Mouse (Mus musculus) intestine, postnatal 0 days (tissue): ENCODE data around the gene Prrt1. TPM values are rescaled to one million over a fixed set of nuclear protein-coding genes. Genes with fewer than 3 reads are reported as not detected.

Experiments
- ATAC-seq: fragments of 200-750 bp; cut with Nextera tagmentation; 2 replicates; pipeline ENCODE4 v1.8.0; 2017; ENCODE audit warnings: mild to moderate bottlenecking, moderate TSS enrichment, moderate library complexity
- H3K27ac ChIP-seq: fragments of 300-500 bp; sonication (generic); 2 replicates; pipeline ENCODE4 v1.5.1; 2014; ENCODE audit warnings: mild to moderate bottlenecking, low read depth, low read length, moderate library complexity
- H3K27me3 ChIP-seq: fragments of 300-500 bp; sonication (generic); replicated peaks from 2 replicates; pipeline ENCODE4 v1.6.1; 2014; ENCODE audit warnings: low read length, mixed read lengths; ENCODE audit not compliant: control insufficient read depth, insufficient read depth
- H3K36me3 ChIP-seq: fragments of 300-500 bp; sonication (generic); 2 replicates; pipeline ENCODE4 v1.6.1; 2014; ENCODE audit warnings: mild to moderate bottlenecking, moderate library complexity; ENCODE audit not compliant: control insufficient read depth, insufficient read depth
- H3K4me1 ChIP-seq: fragments of 300-500 bp; sonication (generic); replicated peaks from 2 replicates; pipeline ENCODE4 v1.6.1; 2014; ENCODE audit warnings: antibody characterized with exemption, low read length, mixed read lengths; ENCODE audit not compliant: control insufficient read depth, insufficient read depth
- H3K4me2 ChIP-seq: fragments of 300-500 bp; sonication (generic); replicated peaks from 2 replicates; pipeline ENCODE4 v1.6.1; 2014; ENCODE audit warnings: low read depth, mild to moderate bottlenecking, moderate library complexity
- H3K4me3 ChIP-seq: fragments of 300-500 bp; sonication (generic); 2 replicates; pipeline ENCODE4 v1.5.1; 2014; ENCODE audit warnings: low read depth, low read length
- H3K9ac ChIP-seq: fragments of 300-500 bp; sonication (generic); 2 replicates; pipeline ENCODE4 v1.6.1; 2014; ENCODE audit warnings: mild to moderate bottlenecking, low read depth, low read length
- H3K9me3 ChIP-seq: fragments of 300-500 bp; sonication (generic); 2 replicates; pipeline ENCODE4 v1.6.1; 2016; ENCODE audit warnings: mixed run types; ENCODE audit not compliant: control insufficient read depth
- CTCF ChIP-seq: sonication (generic); IDR thresholded peaks from 2 replicates; pipeline ENCODE4 v1.5.1; 2016; ENCODE audit warnings: low read depth, mild to moderate bottlenecking, control low read depth, antibody characterized with exemption, moderate library complexity
- WGBS: fragments of 180-500 bp; shearing (Covaris S2); extraction: QIAGEN DNeasy Blood & Tissue Kit; methylation state at CpG from one replicate; pipeline ENCODE4 v1.1.7; 2014; 5-methylcytosine and 5-hydroxymethylcytosine counted together
- polyA plus RNA-seq: library from polyadenylated mRNA; unstranded; fragments of >200 nt; fragmentation: Nextera tagmentation; extraction: Ambion mirVana; gene quantifications from 2 replicates; pipeline ENCODE4 v1.2.1, GENCODE M21; 2015

Gene Prrt1
- polyA plus RNA-seq, 1 experiment from 2014 or later = 0.47 TPM

DNA sequence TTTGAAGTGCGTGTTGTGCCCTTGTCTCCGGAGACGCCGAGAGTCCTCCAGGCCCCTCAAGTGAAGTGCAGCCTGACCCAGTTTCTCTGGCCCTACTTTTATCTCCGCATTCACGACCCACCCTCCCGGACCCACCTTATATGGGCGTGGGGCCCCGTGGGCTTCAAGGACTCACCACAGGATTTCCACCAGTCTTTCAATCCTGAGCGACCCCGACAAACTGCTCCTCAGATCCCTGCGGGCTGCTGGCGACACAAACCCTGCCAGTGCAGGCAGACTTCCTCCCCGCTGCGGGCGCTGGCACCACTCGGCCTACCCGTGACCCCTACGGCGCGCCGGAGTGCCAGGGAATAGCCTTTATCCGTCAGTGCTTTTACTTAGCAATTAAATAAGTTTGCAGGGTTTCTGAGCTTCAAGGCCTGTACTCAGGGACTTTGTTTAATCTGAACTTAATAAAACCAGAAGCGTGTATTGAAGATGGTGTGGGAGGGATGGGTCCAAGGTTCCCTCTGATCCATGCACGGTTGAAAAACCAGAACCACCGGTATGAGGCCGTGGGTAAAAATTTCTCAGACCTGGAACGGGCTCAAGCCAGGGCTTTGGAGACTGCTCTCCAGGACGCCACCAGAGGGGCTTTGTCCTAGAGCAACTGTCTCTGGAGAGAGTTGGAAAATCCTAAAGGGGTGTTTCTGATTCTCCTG lies 1.2 kb upstream of the Prrt1 start, which contains the start of gene Ppt2:
TSS of gene Ppt2 (minus strand) at position 568 of the 701 bp plus-strand sequence.
- no peak for TF ChIP-seq CTCF
- H3K4me3 ChIP-seq = peak within 1 kb of the TSS; percentile 66
- H3K27ac ChIP-seq = peak within 1 kb of the TSS; percentile 87
- peaks cover 9% of the 10 kb centered on the region for H3K4me1 ChIP-seq
- H3K36me3 ChIP-seq = 0 out of 2 replicates have a peak, but pooled peaks cover under 1% of the 10 kb centered on the region
- 2% methylated on average over 29 of the region's 29 CpGs for WGBS
- ATAC-seq = no peak
- H3K9ac ChIP-seq = peak within 1 kb of the TSS; percentile 65
- H3K27me3 ChIP-seq = peaks cover 16% of the 10 kb centered on the region
- peak within 1 kb of the TSS; percentile 95 for H3K4me2 ChIP-seq
- H3K9me3 ChIP-seq = no peaks in the 10 kb centered on the region

DNA sequence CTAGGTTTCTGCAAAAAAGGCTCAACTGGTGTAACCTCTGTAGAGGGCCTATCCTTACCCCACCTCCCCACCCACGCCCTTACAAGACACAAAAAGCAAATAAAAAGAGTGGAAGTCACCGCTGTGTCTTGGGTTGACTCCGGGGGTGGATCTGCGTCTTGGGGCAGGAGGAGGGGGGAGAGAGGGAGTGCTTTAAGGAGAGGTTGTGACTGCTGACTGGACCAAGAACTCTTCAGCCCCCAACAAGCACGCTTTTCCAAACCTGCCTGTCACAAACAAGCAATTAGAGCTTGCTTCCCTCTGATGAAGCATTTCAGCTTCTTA lies 727 bp upstream of the Prrt1 start:
- H3K9ac ChIP-seq = 0 out of 2 replicates have a peak overlapping the region, but pooled peaks have one; percentile 65
- peak overlapping the region; percentile 66; the same call in 1 of the 2 replicates for H3K4me3 ChIP-seq
- TF ChIP-seq CTCF = no peak
- H3K27ac ChIP-seq = 0 out of 2 replicates have a peak overlapping the region, but pooled peaks have one; percentile 87
- peaks cover 16% of the 10 kb centered on the region for H3K27me3 ChIP-seq
- no peaks in the 10 kb centered on the region for H3K9me3 ChIP-seq
- no peaks in the 10 kb centered on the region for H3K36me3 ChIP-seq
- H3K4me2 ChIP-seq = peak overlapping the region; percentile 95
- WGBS = 24% methylated on average over 5 of the region's 5 CpGs
- peaks cover 9% of the 10 kb centered on the region for H3K4me1 ChIP-seq
- ATAC-seq = no peak

DNA sequence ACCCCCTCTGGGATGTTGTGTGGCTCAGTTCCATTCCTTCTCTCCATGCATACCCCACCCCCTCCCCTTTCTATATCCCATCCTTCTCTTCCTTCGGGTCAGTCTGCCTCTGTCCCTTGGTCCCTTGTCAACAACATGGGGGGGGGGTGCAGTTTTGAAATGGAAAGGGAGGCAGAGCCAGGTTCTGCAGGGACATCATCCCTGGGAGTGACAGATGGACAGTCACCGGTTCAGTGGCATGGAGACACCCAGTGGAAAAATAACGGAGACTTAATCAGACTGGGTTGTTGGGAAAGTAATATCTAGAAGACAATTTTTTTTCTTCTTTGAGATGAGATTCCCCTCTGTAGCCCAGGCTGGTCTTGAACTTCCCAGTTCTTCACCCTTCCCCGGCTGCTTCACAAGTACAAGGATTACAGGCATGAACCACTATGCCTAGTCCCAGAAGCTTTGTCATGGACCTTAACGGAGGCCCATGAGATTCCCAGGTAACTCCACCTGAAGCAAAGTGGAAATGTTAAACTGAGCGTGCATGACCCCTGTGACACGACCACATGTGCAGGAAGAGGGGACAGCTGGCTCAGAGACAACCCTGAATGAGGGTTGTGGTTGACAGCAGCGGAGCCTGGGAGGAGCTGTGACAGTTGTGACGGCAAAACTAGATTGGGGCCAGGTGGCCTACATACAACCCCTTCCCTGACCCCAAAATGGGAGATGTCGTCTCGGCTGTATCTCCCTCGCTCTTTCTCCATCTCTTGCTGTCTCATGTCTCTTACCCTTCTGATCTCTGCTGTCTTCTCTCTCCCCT lies 667 bp downstream of the Prrt1 start:
- 48% methylated on average over 12 of the region's 12 CpGs for WGBS
- no peak for ATAC-seq
- H3K27me3 ChIP-seq = peaks cover 16% of the 10 kb centered on the region
- H3K36me3 ChIP-seq = no peaks in the 10 kb centered on the region
- H3K27ac ChIP-seq = no peak overlapping the region
- H3K9ac ChIP-seq = no peak overlapping the region
- H3K9me3 ChIP-seq = no peaks in the 10 kb centered on the region
- TF ChIP-seq CTCF = no peak
- H3K4me1 ChIP-seq = peaks cover 9% of the 10 kb centered on the region
- peak overlapping the region; percentile 17 for H3K4me3 ChIP-seq
- peak overlapping the region; percentile 95 for H3K4me2 ChIP-seq

DNA sequence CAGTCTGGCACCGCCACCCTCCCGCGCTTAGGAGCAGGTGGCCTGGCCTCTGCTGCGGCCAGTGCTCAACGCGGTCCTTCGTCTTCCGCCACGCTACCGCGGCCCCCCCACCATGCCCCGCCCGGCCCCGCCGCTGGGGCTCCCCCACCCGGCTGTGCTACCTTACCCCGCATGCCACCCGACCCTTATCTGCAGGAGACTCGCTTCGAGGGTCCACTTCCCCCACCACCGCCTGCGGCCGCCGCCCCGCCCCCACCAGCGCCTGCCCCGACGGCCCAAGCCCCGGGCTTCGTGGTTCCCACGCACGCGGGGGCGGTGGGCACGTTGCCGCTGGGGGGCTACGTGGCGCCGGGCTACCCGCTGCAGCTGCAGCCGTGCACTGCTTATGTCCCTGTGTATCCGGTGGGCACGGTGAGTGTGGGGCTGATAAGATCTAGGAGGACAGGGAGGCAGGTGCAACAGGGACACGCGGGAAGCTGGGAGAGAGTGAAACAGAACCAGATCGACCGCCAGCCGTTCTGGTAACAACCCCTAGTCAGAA lies 1.5 kb downstream of the Prrt1 start:
- peak overlapping the region; percentile 61 for H3K4me2 ChIP-seq
- peaks cover 9% of the 10 kb centered on the region for H3K4me1 ChIP-seq
- H3K4me3 ChIP-seq = peak overlapping the region; percentile 29
- 5% methylated on average over 45 of the region's 48 CpGs for whole genome bisulfite sequencing
- no peak for TF ChIP-seq CTCF
- no peak for ATAC-seq
- no peak overlapping the region for H3K27ac ChIP-seq
- H3K27me3 ChIP-seq = peaks cover 16% of the 10 kb centered on the region
- no peaks in the 10 kb centered on the region for H3K36me3 ChIP-seq
- H3K9me3 ChIP-seq = no peaks in the 10 kb centered on the region
- H3K9ac ChIP-seq = peak overlapping the region; percentile 34; the same call in 1 of the 2 replicates

DNA sequence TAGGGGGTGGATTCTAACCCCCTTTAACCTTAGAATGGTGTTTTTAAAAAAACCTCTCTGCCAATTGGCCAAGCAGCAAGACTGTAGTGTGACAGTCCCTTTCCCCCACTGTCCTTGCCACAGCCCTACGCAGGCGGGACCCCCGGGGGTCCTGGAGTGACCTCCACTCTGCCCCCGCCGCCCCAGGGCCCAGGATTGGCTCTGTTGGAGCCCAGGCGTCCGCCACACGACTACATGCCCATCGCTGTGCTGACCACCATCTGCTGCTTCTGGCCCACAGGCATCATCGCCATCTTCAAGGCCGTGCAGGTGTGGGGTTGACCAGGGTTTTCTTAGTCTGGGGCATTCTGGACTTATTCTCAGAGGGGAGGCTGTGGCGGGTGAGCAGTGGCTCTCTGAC lies 2.3 kb downstream of the Prrt1 start:
- no peak for TF ChIP-seq CTCF
- WGBS = 16% methylated on average over 12 of the region's 12 CpGs
- peaks cover 9% of the 10 kb centered on the region; the same call in 1 of the 2 replicates for H3K4me1 ChIP-seq

DNA sequence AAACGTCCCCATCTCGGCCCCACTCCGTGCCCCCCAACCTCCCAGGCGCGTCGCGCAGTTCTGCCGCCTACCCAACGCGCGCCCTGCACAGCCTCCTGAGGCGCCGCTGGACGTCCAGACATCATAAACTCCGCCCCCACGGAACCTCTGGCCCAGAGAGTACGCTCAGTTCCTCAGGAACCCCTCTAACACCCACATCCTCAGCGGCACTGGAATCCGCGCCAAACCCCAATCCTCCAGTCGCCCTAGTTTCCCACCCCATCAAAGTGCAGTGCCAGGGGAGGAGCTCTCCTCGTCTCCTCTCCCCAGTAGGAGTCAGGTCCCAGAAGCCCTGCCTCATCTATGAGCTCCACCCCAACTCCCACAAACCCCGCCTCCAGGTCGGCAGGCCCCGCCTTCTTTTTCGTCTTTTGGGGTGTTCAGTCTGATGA lies 2.9 kb downstream of the Prrt1 start:
- WGBS = 2% methylated on average over 26 of the region's 26 CpGs
- peaks cover 9% of the 10 kb centered on the region; the same call in 1 of the 2 replicates for H3K4me1 ChIP-seq
- peak overlapping the region; percentile 31 for H3K4me3 ChIP-seq
- peak overlapping the region; percentile 61 for H3K4me2 ChIP-seq
- H3K27me3 ChIP-seq = peaks cover 16% of the 10 kb centered on the region
- 0 out of 2 replicates have a peak overlapping the region, but pooled peaks have one; percentile 8 for H3K9ac ChIP-seq
- TF ChIP-seq CTCF = no peak
- no peaks in the 10 kb centered on the region for H3K9me3 ChIP-seq
- peak; percentile 22; the same call in 1 of the 2 replicates for ATAC-seq
- H3K27ac ChIP-seq = no peak overlapping the region
- no peaks in the 10 kb centered on the region for H3K36me3 ChIP-seq

More for the DNA sequence above, 2.3 kb downstream of the Prrt1 start:
- 0 out of 2 replicates have a peak overlapping the region, but pooled peaks have one; percentile 8 for H3K9ac ChIP-seq
- H3K4me2 ChIP-seq = peak overlapping the region; percentile 61
- peaks cover 16% of the 10 kb centered on the region for H3K27me3 ChIP-seq
- H3K36me3 ChIP-seq = no peaks in the 10 kb centered on the region
- H3K27ac ChIP-seq = no peak overlapping the region
- ATAC-seq = no peak
- H3K4me3 ChIP-seq = peak overlapping the region; percentile 31
- H3K9me3 ChIP-seq = no peaks in the 10 kb centered on the region
